Comparison of ENCODE assay signal across 24 mouse cellular contexts in the genomic region with DNA sequence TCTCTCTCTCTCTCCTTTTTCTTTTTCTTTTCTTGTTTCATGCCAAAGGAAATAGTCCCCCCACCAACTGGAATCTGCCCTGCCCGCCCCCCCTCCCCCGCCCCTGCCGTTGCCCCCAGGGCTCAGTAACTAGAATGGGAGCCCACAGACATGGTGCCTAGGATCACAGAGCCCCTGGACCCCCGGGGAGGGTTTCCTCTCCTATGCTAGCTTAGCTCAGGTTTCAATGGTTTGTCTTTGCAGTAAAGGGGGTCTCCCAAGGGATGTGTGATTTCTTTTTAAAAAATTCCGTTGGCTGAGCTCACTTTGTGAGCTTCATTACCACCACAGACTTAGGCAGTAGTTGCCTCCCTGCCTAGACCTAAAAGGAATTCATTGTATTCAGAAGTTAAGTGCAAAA.
DNase-seq lines count a peak whose midpoint lies in the region; ATAC-seq and TF ChIP-seq lines count a peak whose summit lies in the region.
"Had no signal": no experiment of that assay in that cellular context is flagged by ENCODE, and none has a peak within 500 bp of the region (broad histone marks: within the 10 kb centered on the region; RNA-seq: fewer than 3 reads in every experiment).

No protein-coding gene starts in this region.

- WGBS in forebrain, embryonic 16.5 days, result 8% methylated on average over 5 of the region's 5 CpGs
- WGBS in forebrain, embryonic 12.5 days, result 5% methylated on average over 5 of the region's 5 CpGs
- 6% methylated on average over 4 of the region's 5 CpGs for WGBS in neural tube, embryonic 11.5 days
- WGBS in lung, postnatal 0 days, result 22% methylated on average over 4 of the region's 5 CpGs

- no peaks in the 10 kb centered on the region for H3K27me3 ChIP-seq in forebrain, embryonic 16.5 days (replicated peaks; ENCODE audit: control insufficient read depth, insufficient read depth, low read length)
- H3K27me3 ChIP-seq in forebrain, embryonic 12.5 days, result no peaks in the 10 kb centered on the region
- no peaks in the 10 kb centered on the region for H3K27me3 ChIP-seq in neural tube, embryonic 11.5 days (ENCODE audit: control insufficient read depth, insufficient read depth, low read length)
- no peaks in the 10 kb centered on the region for H3K27me3 ChIP-seq in lung, postnatal 0 days (replicated peaks; ENCODE audit: insufficient read depth, low read length)
- H3K27me3 ChIP-seq: heart, embryonic 12.5 days; hindbrain, embryonic 15.5 days; lung, embryonic 15.5 days; midbrain, embryonic 13.5 days; stomach, embryonic 15.5 days had no signal

- peak; percentile 21; the same call in 1 of the 2 replicates for ATAC-seq in forebrain, embryonic 16.5 days
- no peak for ATAC-seq in forebrain, embryonic 12.5 days (ENCODE audit: low FRiP score)
- ATAC-seq in neural tube, embryonic 11.5 days (ENCODE audit: insufficient read depth, low FRiP score, low TSS enrichment), result no peak
- ATAC-seq in lung, postnatal 0 days, result no peak
- ATAC-seq: intestine, embryonic 16.5 days; midbrain, embryonic 13.5 days had no signal

- H3K27ac ChIP-seq in forebrain, embryonic 16.5 days (ENCODE audit: low read length), result no peak overlapping the region
- H3K27ac ChIP-seq in forebrain, embryonic 12.5 days, result no peak overlapping the region
- H3K27ac ChIP-seq in neural tube, embryonic 11.5 days (ENCODE audit: low read depth, low read length), result no peak overlapping the region
- no peak overlapping the region for H3K27ac ChIP-seq in lung, postnatal 0 days (ENCODE audit: low read length)
- H3K27ac ChIP-seq: hindbrain, embryonic 15.5 days; liver, embryonic 14.5 days; lung, embryonic 15.5 days; macrophage; midbrain, embryonic 13.5 days; stomach, embryonic 15.5 days had no signal

- H3K9me3 ChIP-seq in forebrain, embryonic 16.5 days (ENCODE audit: control insufficient read depth, low read length), result no peaks in the 10 kb centered on the region
- no peaks in the 10 kb centered on the region for H3K9me3 ChIP-seq in forebrain, embryonic 12.5 days
- H3K9me3 ChIP-seq in neural tube, embryonic 11.5 days (ENCODE audit: control insufficient read depth, low read length), result no peaks in the 10 kb centered on the region
- H3K9me3 ChIP-seq in lung, postnatal 0 days (ENCODE audit: low read length), result no peaks in the 10 kb centered on the region
- H3K9me3 ChIP-seq: heart, embryonic 12.5 days; hindbrain, embryonic 15.5 days; lung, embryonic 15.5 days; midbrain, embryonic 13.5 days; stomach, embryonic 15.5 days had no signal

- no peak for TF ChIP-seq EP300 in lung, postnatal 0 days (IDR thresholded peaks at IDR 0.05)

- H3K4me2 ChIP-seq in forebrain, embryonic 16.5 days (ENCODE audit: low read length), result no peak overlapping the region
- H3K4me2 ChIP-seq in forebrain, embryonic 12.5 days, result no peak overlapping the region
- H3K4me2 ChIP-seq in neural tube, embryonic 11.5 days (ENCODE audit: low read depth), result no peak overlapping the region
- no peak overlapping the region for H3K4me2 ChIP-seq in lung, postnatal 0 days (replicated peaks; ENCODE audit: low read depth, low read length)
- H3K4me2 ChIP-seq: heart, embryonic 12.5 days; hindbrain, embryonic 15.5 days; lung, embryonic 15.5 days; midbrain, embryonic 13.5 days; stomach, embryonic 15.5 days had no signal

- H3K9ac ChIP-seq in forebrain, embryonic 16.5 days (replicated peaks; ENCODE audit: low read depth, low read length), result no peak overlapping the region
- H3K9ac ChIP-seq in forebrain, embryonic 12.5 days, result no peak overlapping the region
- H3K9ac ChIP-seq in neural tube, embryonic 11.5 days (ENCODE audit: low read length), result no peak overlapping the region
- H3K9ac ChIP-seq in lung, postnatal 0 days (replicated peaks; ENCODE audit: low read depth), result no peak overlapping the region
- H3K9ac ChIP-seq: heart, embryonic 12.5 days; hindbrain, embryonic 15.5 days; liver, embryonic 14.5 days; lung, embryonic 15.5 days; midbrain, embryonic 13.5 days; stomach, embryonic 15.5 days had no signal

- H3K36me3 ChIP-seq in forebrain, embryonic 16.5 days (ENCODE audit: control insufficient read depth, insufficient read depth), result no peaks in the 10 kb centered on the region
- H3K36me3 ChIP-seq in forebrain, embryonic 12.5 days (replicated peaks), result no peaks in the 10 kb centered on the region
- no peaks in the 10 kb centered on the region; the same call in 1 of the 2 replicates for H3K36me3 ChIP-seq in neural tube, embryonic 11.5 days (ENCODE audit: control insufficient read depth, insufficient read depth, low read length)
- H3K36me3 ChIP-seq in lung, postnatal 0 days (ENCODE audit: insufficient read depth, low read length), result no peaks in the 10 kb centered on the region
- H3K36me3 ChIP-seq: G1E; heart, embryonic 12.5 days; hindbrain, embryonic 15.5 days; lung, embryonic 15.5 days; midbrain, embryonic 13.5 days; stomach, embryonic 15.5 days had no signal

- H3K4me3 ChIP-seq in forebrain, embryonic 16.5 days (replicated peaks; ENCODE audit: low read length), result no peak overlapping the region
- no peak overlapping the region for H3K4me3 ChIP-seq in forebrain, embryonic 12.5 days (replicated peaks)
- H3K4me3 ChIP-seq in neural tube, embryonic 11.5 days (ENCODE audit: low read depth, low read length), result no peak overlapping the region
- no peak overlapping the region for H3K4me3 ChIP-seq in lung, postnatal 0 days (ENCODE audit: low read depth, low read length)
- H3K4me3 ChIP-seq: heart, embryonic 12.5 days; hindbrain, embryonic 15.5 days; lung, embryonic 15.5 days; midbrain, embryonic 13.5 days; stomach, embryonic 15.5 days had no signal

- no peak for TF ChIP-seq CTCF in lung, postnatal 0 days (IDR thresholded peaks at IDR 0.05)

- peaks cover 8% of the 10 kb centered on the region for H3K4me1 ChIP-seq in forebrain, embryonic 16.5 days (replicated peaks; ENCODE audit: control insufficient read depth, insufficient read depth, low read length)
- peaks cover 31% of the 10 kb centered on the region for H3K4me1 ChIP-seq in forebrain, embryonic 12.5 days
- H3K4me1 ChIP-seq in neural tube, embryonic 11.5 days (ENCODE audit: control insufficient read depth, insufficient read depth, low read length), result no peaks in the 10 kb centered on the region; the same call in 1 of the 2 replicates
- no peaks in the 10 kb centered on the region for H3K4me1 ChIP-seq in lung, postnatal 0 days (ENCODE audit: insufficient read depth, low read depth, low read length)
- H3K4me1 ChIP-seq: lung, embryonic 15.5 days; stomach, embryonic 15.5 days had no signal

- peak; percentile 31 for DNase-seq in neural tube, embryonic 11.5 days (ENCODE audit: low spot score)
- DNase-seq in neural tube, embryonic 10.5 days (ENCODE audit: extremely low spot score, low spot score), result no peak
- peak; percentile 12 for DNase-seq in hindlimb bud, embryonic 11.5 days (ENCODE audit: extremely low spot score, low read depth, low spot score)
- no peak for DNase-seq in lung, postnatal 0 days (ENCODE audit: low spot score)
- no peak for DNase-seq in right cerebral cortex, adult 18-20 months
- DNase-seq in yolk sac, embryonic 10.5 days (ENCODE audit: low spot score), result no peak
- DNase-seq: adrenal gland, postnatal 25 days; cerebellum, adult 11-12 months; cerebellum, postnatal 25 days; heart, postnatal 14 days; right cerebral cortex, postnatal 14 days; thymus, adult 18-20 months; thymus, postnatal 4 days had no signal

Comparison
In these comparisons a context has a peak if more than half of its experiments do, and no peak if none do; other contexts are left out.
1. DNase-seq: peak in neural tube, embryonic 11.5 days (single experiment) and hindlimb bud, embryonic 11.5 days (single experiment); none in neural tube, embryonic 10.5 days (single experiment), lung, postnatal 0 days (single experiment), right cerebral cortex, adult 18-20 months (single experiment) and yolk sac, embryonic 10.5 days (single experiment).